Mouse (Mus musculus) C2C12 (cell line): ENCODE measurements around the gene Brinp2. TPM values are rescaled to one million over a fixed set of nuclear protein-coding genes. Genes with fewer than 3 reads are reported as not detected.

Experiments used
- H3K27me3 ChIP-seq: one replicate; pipeline ENCODE4 v1.6.1; 2011; ENCODE audit not compliant: control insufficient read depth, insufficient read depth, insufficient read length
- H3K36me3 ChIP-seq: one replicate; pipeline ENCODE4 v1.6.1; 2011; ENCODE audit not compliant: control insufficient read depth, insufficient read depth
- H3K4me3 ChIP-seq: one replicate; pipeline ENCODE4 v1.5.1; 2011; ENCODE audit warnings: mild to moderate bottlenecking, control low read depth; ENCODE audit not compliant: poor library complexity, insufficient read depth, severe bottlenecking
- H3K79me2 ChIP-seq: one replicate; pipeline ENCODE4 v1.6.1; 2011; ENCODE audit not compliant: control insufficient read depth, insufficient read depth
- H3K79me3 ChIP-seq: one replicate; pipeline ENCODE4 v1.6.1; 2011; ENCODE audit warnings: low read depth, control low read depth
- H3ac ChIP-seq: one replicate; pipeline ENCODE3; 2011; ENCODE audit warnings: low read depth; ENCODE audit not compliant: control insufficient read depth, insufficient read length
- CEBPB ChIP-seq: IDR thresholded peaks from one replicate; pipeline ENCODE4 v1.6.1; 2011; ENCODE audit warnings: low read depth, mild to moderate bottlenecking, control low read depth, moderate library complexity
- CTCF ChIP-seq: IDR thresholded peaks from one replicate; pipeline ENCODE4 v1.5.1; 2011; ENCODE audit not compliant: control insufficient read depth, insufficient read depth, insufficient read length
- FOSL1 ChIP-seq: IDR thresholded peaks from one replicate; pipeline ENCODE4 v1.8.0; 2011; ENCODE audit warnings: mild to moderate bottlenecking, low read length; ENCODE audit not compliant: poor library complexity, insufficient read depth, severe bottlenecking
- MAX ChIP-seq: IDR thresholded peaks from one replicate; pipeline ENCODE4 v1.6.1; 2011; ENCODE audit warnings: mild to moderate bottlenecking, control low read depth
- MYOD1 ChIP-seq: IDR thresholded peaks from one replicate; pipeline ENCODE4 v1.6.1; 2011; ENCODE audit warnings: low read depth; ENCODE audit not compliant: control insufficient read depth, insufficient read length
- MYOG ChIP-seq: IDR thresholded peaks from one replicate; pipeline ENCODE4 v1.6.1; 2011; ENCODE audit not compliant: control insufficient read depth, insufficient read length; ENCODE audit errors: extremely low read depth
- USF1 ChIP-seq: IDR thresholded peaks from one replicate; pipeline ENCODE4 v1.6.1; 2011; ENCODE audit warnings: low read depth, mild to moderate bottlenecking, control low read depth, moderate library complexity
- polyA plus RNA-seq: library from polyadenylated mRNA; unstranded; fragments of >200 nt; fragmentation: generic; extraction: Trizol; gene quantifications from one replicate; pipeline ENCODE4 v1.2.1, GENCODE M21; 2012; ENCODE audit warnings: missing spikeins

Brinp2 gene
- polyA plus RNA-seq, 1 experiment: not detected

DNA sequence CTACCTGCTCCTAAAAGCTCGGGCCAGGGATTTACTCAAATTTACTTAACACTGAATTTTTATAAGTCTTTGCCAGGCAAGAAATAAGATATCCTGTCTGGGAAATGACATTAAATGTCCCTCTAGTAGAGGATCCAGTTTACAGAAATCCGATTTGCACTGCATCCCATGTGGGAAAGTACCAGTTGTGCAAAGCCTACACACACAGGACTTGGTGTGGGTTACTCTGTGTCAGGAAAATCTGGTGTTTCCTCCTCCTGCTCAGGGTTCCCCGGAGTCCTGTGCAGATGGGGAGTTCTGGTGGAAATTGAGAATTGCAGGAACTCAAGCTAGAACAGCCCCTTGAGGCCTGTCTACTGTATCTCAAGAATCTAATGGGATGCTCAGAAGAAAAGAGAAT lies 70.9 kb downstream of the Brinp2 start:
- Histone ChIP-seq H3K79me3 (no peaks in the 10 kb centered on the region), H3ac (no peak overlapping the region)
- no peak for TF ChIP-seq MYOG
- TF ChIP-seq CTCF: no peak
- no peak for TF ChIP-seq FOSL1
- no peak for TF ChIP-seq USF1
- TF ChIP-seq CEBPB: no peak
- TF ChIP-seq MYOD1: no peak
- no peak for TF ChIP-seq MAX

GRCm38 (mm10) chr1:158283869-158284268 lies 72.3 kb downstream of the Brinp2 start:
- H3K79me3 ChIP-seq: no peaks in the 10 kb centered on the region
- H3K36me3 ChIP-seq: no peaks in the 10 kb centered on the region
- no peak overlapping the region for H3K4me3 ChIP-seq
- no peaks in the 10 kb centered on the region for H3K27me3 ChIP-seq
- no peaks in the 10 kb centered on the region for H3K79me2 ChIP-seq
- no peak for TF ChIP-seq USF1
- no peak for TF ChIP-seq MYOG
- TF ChIP-seq MAX: no peak
- no peak overlapping the region for H3ac ChIP-seq

More for the DNA sequence above, 70.9 kb downstream of the Brinp2 start:
- no peak overlapping the region for H3K4me3 ChIP-seq
- no peaks in the 10 kb centered on the region for H3K36me3 ChIP-seq
- H3K27me3 ChIP-seq: no peaks in the 10 kb centered on the region
- H3K79me2 ChIP-seq: no peaks in the 10 kb centered on the region

DNA sequence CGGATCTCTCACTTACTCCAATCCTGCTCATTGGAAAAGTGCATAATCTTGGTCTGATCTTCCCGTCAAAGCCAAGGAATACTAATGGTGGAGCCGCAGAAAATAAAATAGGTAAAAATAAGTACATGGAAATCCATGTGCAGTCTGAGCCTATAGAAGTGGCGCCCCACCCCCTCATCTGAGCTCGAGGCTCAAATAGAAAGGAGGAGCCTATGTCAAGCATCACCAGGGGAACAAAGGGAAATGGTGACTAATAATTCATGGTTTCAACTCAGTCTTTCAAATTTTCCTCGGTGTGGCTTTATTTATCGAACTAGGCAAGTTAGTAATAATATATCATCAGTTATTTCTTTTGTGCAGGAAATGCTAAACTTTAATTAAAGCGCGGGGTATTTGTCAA lies 84.1 kb downstream of the Brinp2 start:
- Histone ChIP-seq H3ac (no peak overlapping the region), H3K79me2 (no peaks in the 10 kb centered on the region), H3K79me3 (no peaks in the 10 kb centered on the region), H3K4me3 (no peak overlapping the region), H3K27me3 (no peaks in the 10 kb centered on the region), H3K36me3 (no peaks in the 10 kb centered on the region)
- TF ChIP-seq USF1: no peak
- TF ChIP-seq CEBPB: no peak
- TF ChIP-seq MAX: no peak
- no peak for TF ChIP-seq MYOG
- no peak for TF ChIP-seq CTCF
- TF ChIP-seq MYOD1: no peak
- no peak for TF ChIP-seq FOSL1

DNA sequence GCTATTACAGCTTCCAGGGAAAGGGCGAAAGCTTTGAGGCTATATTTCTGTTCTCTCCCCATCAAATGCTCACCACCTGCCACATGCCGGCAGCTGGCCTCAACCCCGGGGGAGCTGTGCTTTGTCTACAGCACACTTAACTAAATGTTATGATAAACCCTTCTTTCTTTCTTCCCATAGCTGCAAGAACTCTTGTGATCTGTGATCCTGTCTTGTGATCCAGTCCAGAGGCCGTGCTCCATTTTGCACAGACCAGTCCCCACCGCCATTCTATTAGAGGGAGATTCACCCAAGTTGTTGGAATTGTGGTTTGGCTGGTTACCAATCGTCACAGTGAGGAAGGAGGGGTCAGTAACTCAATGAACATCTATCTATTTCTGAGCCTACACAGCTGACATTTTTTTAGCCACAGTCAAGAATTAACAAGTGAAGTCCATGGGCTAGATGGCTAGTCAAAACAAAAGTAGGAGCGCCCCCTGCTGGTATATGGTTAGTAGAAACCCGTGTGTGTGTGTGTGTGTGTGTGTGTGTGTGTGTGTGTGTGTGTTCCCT lies 89.0 kb downstream of the Brinp2 start:
- H3K27me3 ChIP-seq: no peaks in the 10 kb centered on the region
- TF ChIP-seq USF1 (no peak), CEBPB (no peak)
- no peak overlapping the region for H3K4me3 ChIP-seq
- no peaks in the 10 kb centered on the region for H3K79me3 ChIP-seq
- no peak overlapping the region for H3ac ChIP-seq
- no peaks in the 10 kb centered on the region for H3K79me2 ChIP-seq
- H3K36me3 ChIP-seq: no peaks in the 10 kb centered on the region

DNA sequence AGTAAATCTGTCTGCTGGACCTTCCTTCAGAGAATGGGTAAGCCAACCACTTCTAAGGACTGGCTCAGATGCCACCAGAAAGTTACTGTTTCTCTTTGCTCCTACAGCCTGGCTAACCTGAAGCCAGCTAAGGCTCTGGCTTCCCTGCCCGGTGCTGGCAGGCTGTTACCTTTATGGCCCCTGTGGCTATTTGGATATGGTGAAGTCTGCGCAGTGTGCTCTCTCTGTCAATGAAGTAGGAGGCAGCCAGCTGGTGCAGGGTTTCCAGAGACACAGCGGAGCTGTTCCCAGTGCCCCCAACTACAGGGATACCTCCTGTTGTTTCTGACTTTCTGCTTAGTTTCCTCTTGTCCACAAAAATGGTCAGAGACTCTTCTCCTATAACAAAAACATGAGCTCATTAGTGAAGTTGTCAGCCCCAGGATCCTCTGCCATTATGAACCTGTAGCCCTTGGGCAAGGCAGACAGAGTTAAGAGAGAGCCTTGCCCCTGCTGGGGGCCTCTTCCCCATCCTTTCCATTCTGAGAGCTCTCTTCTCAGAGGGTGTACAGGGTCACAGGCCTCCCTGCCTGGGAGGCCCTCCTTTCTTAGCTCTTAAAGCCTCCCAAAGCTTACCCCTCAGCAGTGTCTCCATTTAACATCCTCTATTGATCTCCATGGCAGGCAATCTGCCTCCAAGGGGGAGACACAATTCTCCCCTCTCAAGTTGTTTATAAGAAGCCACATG lies 89.7 kb downstream of the Brinp2 start:
- H3ac ChIP-seq: no peak overlapping the region
- H3K36me3 ChIP-seq: no peaks in the 10 kb centered on the region
- no peak overlapping the region for H3K4me3 ChIP-seq
- TF ChIP-seq MAX: no peak
- TF ChIP-seq USF1: no peak
- TF ChIP-seq MYOD1: no peak
- TF ChIP-seq FOSL1: no peak
- H3K79me3 ChIP-seq: no peaks in the 10 kb centered on the region
- H3K27me3 ChIP-seq: no peaks in the 10 kb centered on the region
- no peaks in the 10 kb centered on the region for H3K79me2 ChIP-seq

- Histone ChIP-seq H3K27me3 (no peaks in the 10 kb centered on the region), H3K36me3 (no peaks in the 10 kb centered on the region), H3K79me2 (no peaks in the 10 kb centered on the region), H3ac (no peak overlapping the region), H3K79me3 (no peaks in the 10 kb centered on the region), H3K4me3 (no peak overlapping the region)
- TF ChIP-seq USF1 (no peak), MYOG (no peak), MYOD1 (no peak), CTCF (no peak), FOSL1 (no peak), MAX (no peak), CEBPB (no peak)
These were observed 96.5 kb downstream of the Brinp2 start for GRCm38 (mm10) chr1:158259516-158260235.
